Mouse (Mus musculus): ENCODE measurements around the gene Xpc. TPM values are rescaled to one million over a fixed set of nuclear protein-coding genes. Genes with fewer than 3 reads are reported as not detected.
A peak's percentile ranks its signal among the peaks of the same experiment; 100 is the strongest.

Gene Xpc
- polyA plus RNA-seq, 1 experiment, result 12.5 TPM

DNA sequence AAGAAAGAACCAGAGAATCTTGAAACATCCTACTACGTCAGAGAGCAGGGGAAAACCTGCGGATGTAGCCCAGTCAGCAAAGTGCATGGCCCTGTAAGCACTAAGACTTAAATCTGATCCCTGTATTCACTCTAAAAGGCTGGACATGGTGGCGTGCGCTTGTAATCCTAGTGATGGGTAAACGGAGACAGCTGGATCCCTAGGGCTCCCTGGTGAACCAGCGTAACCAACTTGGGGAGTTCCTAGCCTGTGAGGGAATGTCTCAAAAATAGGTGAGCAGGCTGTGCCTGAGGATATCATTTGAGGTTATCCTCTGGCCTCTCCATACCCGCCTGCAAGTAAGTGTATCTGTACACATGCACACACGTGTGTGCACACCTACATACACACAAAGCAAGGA lies 15.0 kb upstream of the Xpc start:
- Histone ChIP-seq H3K27ac (ENCODE audit: insufficient read depth, low read length) (no peak overlapping the region), H3K4me1 (ENCODE audit: control insufficient read depth, insufficient read depth, low read length) (no peaks in the 10 kb centered on the region), H3K4me3 (ENCODE audit: insufficient read depth, low read length) (no peak overlapping the region)
- no peak for TF ChIP-seq CTCF (IDR thresholded peaks at IDR 0.05; ENCODE audit: extremely low read depth, insufficient read depth, low read length)
- TF ChIP-seq POLR2A (IDR thresholded peaks at IDR 0.05; ENCODE audit: extremely low read depth, insufficient read depth, low read length), result no peak

DNA sequence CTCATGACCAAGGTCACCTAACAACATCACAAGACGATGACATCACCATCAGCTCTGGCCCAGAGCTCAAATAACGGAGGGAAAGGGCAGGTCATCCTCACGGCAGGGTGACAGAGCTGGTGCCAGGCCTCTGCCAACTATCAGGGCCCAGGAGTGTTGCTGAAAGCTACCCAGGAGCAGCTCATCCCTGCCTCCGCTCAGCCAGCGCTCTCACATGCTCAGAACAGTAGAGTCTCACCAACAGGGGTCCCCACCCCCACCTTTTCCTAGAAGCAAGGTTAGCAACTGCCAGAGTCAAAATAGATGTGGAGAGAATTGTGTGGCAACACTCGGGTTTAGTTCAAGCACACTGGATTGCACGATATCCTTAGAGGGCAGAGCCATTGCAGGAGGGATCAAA lies 12.6 kb upstream of the Xpc start:
- TF ChIP-seq CTCF (IDR thresholded peaks at IDR 0.05; ENCODE audit: extremely low read depth, insufficient read depth, low read length), result no peak
- TF ChIP-seq POLR2A (IDR thresholded peaks at IDR 0.05; ENCODE audit: extremely low read depth, insufficient read depth, low read length), result no peak
- no peak overlapping the region for H3K27ac ChIP-seq (ENCODE audit: insufficient read depth, low read length)
- no peak overlapping the region for H3K4me3 ChIP-seq (ENCODE audit: insufficient read depth, low read length)
- no peaks in the 10 kb centered on the region for H3K4me1 ChIP-seq (ENCODE audit: control insufficient read depth, insufficient read depth, low read length)

DNA sequence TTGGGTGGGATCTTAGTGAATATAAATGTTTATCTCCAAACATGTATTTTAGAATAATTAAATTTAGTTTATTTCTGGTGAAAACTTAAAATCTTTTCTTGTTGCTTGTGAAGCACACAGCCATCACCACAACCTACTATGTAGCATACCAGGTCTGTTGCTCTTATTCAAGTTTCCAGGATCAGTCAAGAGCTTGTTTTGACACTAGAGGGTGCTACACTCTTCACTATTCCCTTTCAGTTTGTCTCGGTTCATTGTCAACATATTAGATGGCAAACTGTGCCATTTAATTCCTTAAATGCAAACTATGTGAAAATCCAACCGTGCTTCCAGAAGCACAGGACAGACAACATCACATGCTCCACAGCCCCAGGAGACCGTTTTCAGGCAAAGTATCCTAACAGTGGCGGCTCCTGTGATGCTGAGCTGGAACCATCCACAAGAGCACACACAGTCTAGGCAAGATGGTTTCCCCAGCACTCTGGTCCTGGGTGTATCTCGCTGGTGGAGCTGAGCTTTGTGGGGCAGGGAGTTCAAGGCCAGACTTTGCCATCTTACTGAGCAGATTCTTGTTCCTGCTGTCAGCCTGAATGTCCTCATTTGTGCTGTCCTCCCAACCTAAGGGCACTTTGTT lies 11.7 kb upstream of the Xpc start:
- no peak overlapping the region for H3K4me3 ChIP-seq (ENCODE audit: insufficient read depth, low read length)
- no peak for TF ChIP-seq POLR2A (IDR thresholded peaks at IDR 0.05; ENCODE audit: extremely low read depth, insufficient read depth, low read length)
- TF ChIP-seq CTCF (IDR thresholded peaks at IDR 0.05; ENCODE audit: extremely low read depth, insufficient read depth, low read length), result peak; percentile 30; the same call in 1 of the 2 replicates
- no peaks in the 10 kb centered on the region for H3K4me1 ChIP-seq (ENCODE audit: control insufficient read depth, insufficient read depth, low read length)
- no peak overlapping the region for H3K27ac ChIP-seq (ENCODE audit: insufficient read depth, low read length)

DNA sequence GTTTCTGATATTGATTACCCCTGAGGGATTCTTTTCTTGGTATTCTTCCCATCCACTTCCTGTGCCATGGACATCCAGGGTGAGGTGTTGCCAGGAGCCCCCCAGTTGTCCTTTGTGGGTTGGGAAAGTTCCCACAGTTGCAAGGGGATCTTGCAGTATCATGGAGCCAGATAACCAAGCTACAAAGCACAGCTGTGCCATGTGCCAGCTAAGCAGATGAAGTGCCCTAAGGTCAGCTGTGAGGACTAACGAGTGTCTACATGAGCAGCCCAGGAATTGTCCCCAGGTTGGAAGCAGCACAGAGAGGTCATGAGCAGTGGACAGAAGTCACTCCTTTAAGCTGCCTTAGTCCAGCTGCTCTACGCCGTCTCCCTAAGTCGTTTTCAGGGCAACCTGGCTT lies 9.9 kb upstream of the Xpc start:
- TF ChIP-seq POLR2A (IDR thresholded peaks at IDR 0.05; ENCODE audit: extremely low read depth, insufficient read depth, low read length) (no peak), CTCF (IDR thresholded peaks at IDR 0.05; ENCODE audit: extremely low read depth, insufficient read depth, low read length) (no peak)
- H3K4me1 ChIP-seq (ENCODE audit: control insufficient read depth, insufficient read depth, low read length), result no peaks in the 10 kb centered on the region

DNA sequence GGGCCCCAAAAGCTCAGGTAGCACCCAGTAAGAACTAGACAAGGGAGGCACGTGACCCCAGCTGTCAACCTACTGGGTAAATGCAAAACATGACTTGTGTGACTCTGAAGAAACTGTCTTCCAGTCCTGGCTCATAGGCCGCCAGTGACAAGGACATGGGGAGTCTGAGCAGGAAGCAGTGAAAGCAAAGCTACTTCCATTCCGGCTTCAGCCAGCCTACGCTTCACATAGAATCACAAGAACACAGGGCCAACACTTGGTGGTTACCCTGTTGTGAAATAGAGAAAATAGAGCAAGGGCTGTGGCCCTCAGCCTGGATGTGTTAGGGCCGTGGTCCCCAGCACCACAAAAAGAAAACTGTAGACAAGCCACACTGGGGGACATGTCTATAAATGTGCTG lies 7.1 kb upstream of the Xpc start:
- TF ChIP-seq POLR2A (IDR thresholded peaks at IDR 0.05; ENCODE audit: extremely low read depth, insufficient read depth, low read length) (no peak), CTCF (IDR thresholded peaks at IDR 0.05; ENCODE audit: extremely low read depth, insufficient read depth, low read length) (no peak)
- H3K4me3 ChIP-seq (ENCODE audit: insufficient read depth, low read length), result no peak overlapping the region
- H3K27ac ChIP-seq (ENCODE audit: insufficient read depth, low read length), result no peak overlapping the region
- peaks cover 2% of the 10 kb centered on the region; the same call in 1 of the 2 replicates for H3K4me1 ChIP-seq (ENCODE audit: control insufficient read depth, insufficient read depth, low read length)

More for the DNA sequence above, 9.9 kb upstream of the Xpc start:
- no peak overlapping the region for H3K4me3 ChIP-seq (ENCODE audit: insufficient read depth, low read length)
- no peak overlapping the region for H3K27ac ChIP-seq (ENCODE audit: insufficient read depth, low read length)

DNA sequence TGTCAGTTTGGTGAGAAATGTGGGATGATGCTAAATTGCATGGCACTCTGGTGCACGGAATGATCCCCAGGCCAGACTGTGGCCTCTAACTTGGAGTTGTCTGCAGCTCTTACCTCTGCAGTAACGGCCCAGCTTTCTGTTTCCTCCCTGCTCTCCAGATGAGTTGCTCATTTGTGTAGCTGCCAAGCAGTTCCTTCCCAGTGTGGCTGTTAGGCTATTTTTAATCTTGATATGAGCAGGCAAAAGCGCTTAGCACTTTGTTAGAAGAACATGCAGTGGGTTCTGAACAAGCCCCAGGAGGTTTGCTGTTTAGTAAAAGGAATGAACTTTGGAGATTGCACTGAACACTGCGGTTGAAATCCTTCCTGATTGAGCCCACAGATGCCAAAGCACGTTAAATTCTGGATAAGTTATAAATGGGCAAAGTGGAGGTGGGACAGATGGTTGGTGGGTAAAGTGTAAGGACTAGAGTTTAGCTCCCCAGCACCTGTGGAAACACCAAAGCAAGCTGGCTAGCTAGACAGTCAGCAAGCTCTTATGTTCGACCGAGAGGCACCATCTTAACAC lies 2.8 kb upstream of the Xpc start:
- TF ChIP-seq POLR2A (IDR thresholded peaks at IDR 0.05; ENCODE audit: extremely low read depth, insufficient read depth, low read length) (no peak), CTCF (IDR thresholded peaks at IDR 0.05; ENCODE audit: extremely low read depth, insufficient read depth, low read length) (no peak)
- H3K27ac ChIP-seq (ENCODE audit: insufficient read depth, low read length), result no peak overlapping the region
- H3K4me1 ChIP-seq (ENCODE audit: control insufficient read depth, insufficient read depth, low read length), result peaks cover 8% of the 10 kb centered on the region; the same call in 1 of the 2 replicates
- no peak overlapping the region for H3K4me3 ChIP-seq (ENCODE audit: insufficient read depth, low read length)

DNA sequence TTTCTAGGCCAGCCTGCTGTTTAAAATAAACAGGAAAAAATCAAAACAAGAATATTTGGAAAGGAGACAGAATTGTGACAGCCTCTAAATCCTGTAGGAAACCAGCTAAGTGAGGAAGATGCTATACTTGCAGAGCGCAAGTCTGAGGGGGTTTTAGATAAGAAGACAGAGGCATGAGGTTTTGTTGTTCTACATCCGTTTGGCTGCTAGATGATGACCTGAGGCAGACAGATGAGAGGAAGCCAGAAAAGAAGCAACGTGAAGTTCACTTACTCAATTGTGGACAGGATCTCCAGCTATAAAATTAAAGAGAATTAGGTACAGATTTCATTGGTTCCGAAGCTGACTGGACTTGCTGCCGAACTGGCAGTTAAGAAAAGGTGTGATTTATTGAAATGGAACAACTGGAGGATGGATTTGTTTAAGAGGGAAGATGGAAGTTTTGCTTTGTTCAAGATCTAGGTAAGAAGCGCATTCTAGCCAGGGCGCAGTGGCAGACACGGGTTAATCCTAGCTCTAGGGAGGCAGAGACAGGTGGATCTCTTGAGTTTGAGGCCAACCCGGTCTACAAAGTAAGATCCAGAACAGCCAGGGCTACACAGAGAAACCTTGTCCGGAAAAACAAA lies 838 bp downstream of the Xpc start:
- H3K4me1 ChIP-seq (ENCODE audit: control insufficient read depth, insufficient read depth, low read length), result peaks cover 8% of the 10 kb centered on the region; the same call in 1 of the 2 replicates
- no peak overlapping the region for H3K27ac ChIP-seq (ENCODE audit: insufficient read depth, low read length)
- no peak for TF ChIP-seq CTCF (IDR thresholded peaks at IDR 0.05; ENCODE audit: extremely low read depth, insufficient read depth, low read length)
- no peak for TF ChIP-seq POLR2A (IDR thresholded peaks at IDR 0.05; ENCODE audit: extremely low read depth, insufficient read depth, low read length)
- peak overlapping the region; percentile 70 for H3K4me3 ChIP-seq (ENCODE audit: insufficient read depth, low read length)

DNA sequence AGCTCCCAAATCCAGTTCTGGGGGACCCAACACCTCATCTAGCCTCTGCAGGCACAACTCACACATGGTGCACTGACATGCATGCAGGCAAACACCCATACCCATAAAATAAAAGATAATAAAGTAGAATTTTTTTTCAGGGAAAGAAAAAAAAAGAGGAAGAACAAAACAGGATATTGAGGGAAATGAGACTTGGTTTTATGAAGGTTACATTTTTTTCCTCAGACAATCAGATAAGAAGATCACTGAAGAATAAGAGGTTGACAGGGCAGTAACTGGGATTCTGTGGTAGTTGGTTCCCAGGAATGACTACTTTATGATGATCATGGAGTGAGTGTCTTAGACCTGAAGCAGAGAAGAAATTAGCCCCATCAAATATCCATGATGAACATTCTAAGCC lies 1.6 kb downstream of the Xpc start:
- Histone ChIP-seq H3K27ac (ENCODE audit: insufficient read depth, low read length) (no peak overlapping the region), H3K4me3 (ENCODE audit: insufficient read depth, low read length) (no peak overlapping the region), H3K4me1 (ENCODE audit: control insufficient read depth, insufficient read depth, low read length) (peaks cover 8% of the 10 kb centered on the region; the same call in 1 of the 2 replicates)
- TF ChIP-seq POLR2A (IDR thresholded peaks at IDR 0.05; ENCODE audit: extremely low read depth, insufficient read depth, low read length) (no peak), CTCF (IDR thresholded peaks at IDR 0.05; ENCODE audit: extremely low read depth, insufficient read depth, low read length) (no peak)

DNA sequence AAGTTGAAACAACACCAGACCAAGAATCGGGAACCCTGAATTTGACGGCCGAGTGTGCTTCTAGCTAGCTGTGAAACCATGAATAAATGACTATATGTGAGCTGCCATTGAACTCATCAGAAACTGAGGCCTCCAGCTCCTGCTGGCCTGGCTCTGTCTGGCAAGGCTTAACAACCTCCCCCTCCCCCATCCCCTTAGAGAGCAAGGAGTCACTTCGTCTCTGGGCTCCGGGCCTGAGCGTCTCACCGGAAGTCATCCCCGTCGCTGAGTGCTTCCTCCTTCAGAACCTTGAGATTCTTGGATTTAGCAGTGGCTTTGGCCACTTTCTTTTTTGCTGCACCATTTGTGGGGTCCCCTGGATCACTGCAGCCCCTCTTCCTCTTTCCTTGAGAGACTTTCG lies 5.5 kb downstream of the Xpc start:
- TF ChIP-seq POLR2A (IDR thresholded peaks at IDR 0.05; ENCODE audit: extremely low read depth, insufficient read depth, low read length) (no peak), CTCF (IDR thresholded peaks at IDR 0.05; ENCODE audit: extremely low read depth, insufficient read depth, low read length) (no peak)
- Histone ChIP-seq H3K4me1 (ENCODE audit: control insufficient read depth, insufficient read depth, low read length) (peaks cover 2% of the 10 kb centered on the region; the same call in 1 of the 2 replicates), H3K27ac (ENCODE audit: insufficient read depth, low read length) (no peak overlapping the region)

DNA sequence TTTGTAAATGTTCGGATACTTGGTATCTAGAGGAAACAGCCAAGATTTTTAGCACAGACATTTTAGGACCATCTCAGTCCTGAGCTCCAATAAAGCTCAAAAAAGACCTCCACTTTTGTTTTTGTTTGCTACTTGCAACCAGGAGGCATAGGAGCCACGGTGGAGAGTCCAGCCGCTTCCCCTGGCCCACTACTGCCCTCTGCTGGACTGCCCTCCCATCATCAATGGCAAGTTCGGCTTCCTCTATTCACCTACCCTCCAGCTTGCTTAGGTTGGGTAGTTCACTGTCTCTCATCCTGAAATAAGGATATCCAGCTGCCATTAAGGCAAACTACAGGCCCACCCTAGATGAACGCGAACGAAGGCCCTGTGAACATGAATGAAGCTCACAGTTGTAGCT lies 6.4 kb downstream of the Xpc start:
- TF ChIP-seq CTCF (IDR thresholded peaks at IDR 0.05; ENCODE audit: extremely low read depth, insufficient read depth, low read length) (peak; percentile 83), POLR2A (IDR thresholded peaks at IDR 0.05; ENCODE audit: extremely low read depth, insufficient read depth, low read length) (no peak)
- Histone ChIP-seq H3K4me1 (ENCODE audit: control insufficient read depth, insufficient read depth, low read length) (no peaks in the 10 kb centered on the region), H3K4me3 (ENCODE audit: insufficient read depth, low read length) (no peak overlapping the region), H3K27ac (ENCODE audit: insufficient read depth, low read length) (no peak overlapping the region)

More for the DNA sequence above, 5.5 kb downstream of the Xpc start:
- H3K4me3 ChIP-seq (ENCODE audit: insufficient read depth, low read length), result no peak overlapping the region
